Mouse (Mus musculus) B cell, adult 2 months (primary cell): ENCODE measurements around the gene Tmem74b.

Source experiments
- DNase-seq, 2 experiments: peaks; one replicate each; pipeline ENCODE4 v3.0.0; 2022

Gene Tmem74b

GRCm38 (mm10) chr2:151742850-151743679, 41.3 kb downstream of the Tmem74b start:
- DNase-seq: no peak

DNA sequence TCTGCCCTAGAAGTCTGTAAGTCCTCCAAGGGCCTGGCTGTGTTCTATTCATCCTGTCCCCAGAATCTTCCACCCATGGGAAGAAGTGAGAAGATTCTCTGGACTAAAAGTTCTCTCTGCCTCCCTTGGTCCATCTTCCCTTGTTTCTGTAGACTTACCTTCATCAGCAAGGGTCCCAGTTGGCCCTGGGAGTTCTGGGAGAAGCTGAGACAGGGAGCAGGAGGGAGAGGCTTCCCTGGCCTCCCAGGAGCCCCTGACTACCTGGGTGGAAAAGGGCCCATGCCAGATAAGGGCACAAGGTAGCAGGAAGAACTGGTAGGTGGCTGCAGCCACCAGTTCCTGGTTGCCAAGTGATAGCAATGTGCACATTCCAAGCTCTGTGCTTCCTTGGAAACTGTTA, 42.0 kb downstream of the Tmem74b start, which contains the start of gene Psmf1:
Gene Psmf1 (minus strand): TSS at position 342 of the 400 bp plus-strand sequence.
- no peak for DNase-seq

DNA sequence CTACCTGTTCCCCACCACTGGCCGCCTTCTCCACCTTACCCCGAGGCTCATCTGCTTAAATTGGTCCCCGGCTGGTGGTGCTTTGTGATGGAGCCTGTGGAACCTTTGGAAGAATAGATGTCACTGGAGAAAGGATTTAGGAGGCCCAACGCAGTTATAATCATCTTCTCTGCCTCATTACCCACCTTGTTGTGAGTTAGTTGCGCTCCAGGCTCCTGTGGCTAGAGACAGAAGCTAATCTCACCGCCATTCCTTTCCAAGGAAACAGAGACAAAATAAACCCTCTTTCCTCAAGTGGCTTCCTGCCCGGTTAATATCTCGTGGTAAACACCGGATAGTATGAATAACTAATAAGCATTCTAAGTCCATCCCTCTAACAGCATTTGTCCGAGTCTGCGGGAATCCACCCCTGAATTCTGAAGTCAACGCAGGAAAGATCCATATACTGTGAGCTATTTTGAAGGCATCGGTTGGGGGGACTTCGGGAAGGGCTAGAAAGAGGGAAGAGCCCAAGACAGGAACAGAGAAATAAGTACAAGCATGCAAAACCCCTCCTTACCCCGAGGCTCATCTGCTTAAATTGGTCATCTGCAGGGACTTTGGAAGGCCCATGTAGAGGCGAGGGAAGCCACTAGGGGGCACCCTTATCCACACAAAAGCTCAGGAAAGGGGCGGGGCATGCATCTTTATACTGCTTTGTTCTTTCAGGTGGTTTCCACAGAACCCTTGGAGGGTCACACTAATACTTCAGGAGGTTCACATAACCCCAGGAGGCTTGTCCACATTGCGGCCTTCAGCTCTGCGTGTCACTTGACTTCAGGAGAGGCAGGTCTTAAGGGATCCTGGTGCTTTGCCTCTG, 46.3 kb downstream of the Tmem74b start:
- peak; percentile 74 for DNase-seq

DNA sequence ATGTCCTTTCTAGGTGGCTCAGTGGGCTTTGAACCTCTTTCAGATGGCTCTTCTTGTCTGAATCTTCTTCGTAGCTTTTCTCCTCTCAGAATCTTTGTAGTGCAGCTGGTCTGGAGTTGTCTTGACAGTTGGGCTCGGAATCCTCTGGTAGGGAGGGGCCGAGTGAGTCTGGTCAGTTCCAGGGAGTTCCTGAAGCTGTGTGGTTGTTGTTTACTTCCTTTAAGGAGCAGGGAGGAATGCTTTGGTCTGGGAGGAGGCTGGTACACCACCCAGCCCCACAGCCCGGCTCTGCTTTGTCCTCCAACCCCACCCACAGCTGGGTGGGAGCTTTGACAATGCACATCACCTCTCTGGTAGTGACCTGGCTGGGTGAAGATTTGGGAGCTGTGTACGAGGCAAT, 49.5 kb downstream of the Tmem74b start:
- no peak for DNase-seq

DNA sequence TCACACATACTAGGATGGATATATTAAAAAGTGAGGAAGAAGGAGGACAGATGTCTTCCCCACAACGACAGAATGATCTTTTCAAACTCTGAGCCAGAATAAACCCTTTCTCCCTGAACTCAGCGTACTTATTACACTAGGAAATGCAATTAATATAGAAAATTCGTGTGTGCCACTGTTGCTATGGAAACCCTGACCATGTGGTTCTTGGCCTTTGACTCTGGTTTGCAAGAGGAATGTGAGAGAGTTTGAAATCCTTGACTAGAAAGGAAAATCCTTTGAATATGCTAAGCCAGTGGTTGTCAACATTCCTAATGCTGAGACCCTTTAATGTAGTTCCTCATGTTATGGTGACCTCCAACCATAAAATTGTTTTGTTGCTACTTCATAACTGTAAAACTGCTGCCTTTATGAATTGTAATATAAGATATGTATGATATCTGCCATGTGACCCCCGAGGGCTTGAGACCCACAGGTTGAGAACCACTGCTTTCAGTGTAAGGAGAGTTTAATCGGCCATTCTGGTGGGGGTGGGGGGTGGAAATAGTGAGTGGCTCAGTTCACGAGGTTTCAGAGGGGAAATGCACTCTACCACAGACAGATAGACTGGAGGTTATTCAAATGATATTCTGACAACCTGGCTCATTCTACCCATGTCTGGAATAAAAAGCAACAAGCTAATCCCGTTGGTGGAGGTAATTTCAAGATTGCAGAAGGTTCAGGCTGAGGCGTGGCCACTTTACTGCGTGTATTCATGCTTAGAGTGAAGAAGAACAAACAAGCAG, 54.7 kb downstream of the Tmem74b start:
- no peak for DNase-seq

GRCm38 (mm10) chr2:151757451-151757850, 55.6 kb downstream of the Tmem74b start:
- no peak for DNase-seq

DNA sequence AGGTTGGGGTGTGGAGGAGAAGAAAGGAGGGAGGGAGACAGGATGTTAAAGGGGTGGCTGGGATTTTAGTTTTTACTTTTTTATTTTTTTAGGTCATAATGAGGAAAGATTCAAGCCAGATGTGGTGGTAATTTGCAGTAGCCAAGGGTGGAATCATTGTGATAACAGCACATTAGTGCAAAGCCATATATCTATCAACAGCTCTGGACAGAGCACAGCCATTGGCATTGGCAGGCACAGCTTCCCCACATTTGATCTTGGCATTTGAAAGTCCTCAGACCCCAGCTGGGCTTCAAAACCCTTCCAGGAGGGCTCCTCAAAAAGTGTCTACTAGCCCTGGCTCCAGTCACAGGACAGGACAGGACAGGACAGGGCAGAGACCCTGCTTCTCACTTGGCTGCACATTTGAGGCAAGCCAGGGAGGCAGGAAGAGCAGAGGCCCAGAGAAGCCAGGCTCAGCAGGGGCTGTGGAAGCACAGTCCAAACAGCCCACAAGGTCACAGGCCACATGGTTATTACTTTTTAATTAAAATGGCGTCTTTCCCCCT, 57.1 kb downstream of the Tmem74b start:
- no peak for DNase-seq
